10 mouse cellular contexts compared by ENCODE assay signal in genomic region chr11:109221209-109222007, GRCm38 (mm10).
DNase-seq lines count a peak whose midpoint lies in the region; ATAC-seq and TF ChIP-seq lines count a peak whose summit lies in the region.
"Had no signal": no experiment of that assay in that cellular context is flagged by ENCODE, and none has a peak within 500 bp of the region (broad histone marks: within the 10 kb centered on the region; RNA-seq: fewer than 3 reads in every experiment).

No protein-coding gene starts in this region.

- no peaks in the 10 kb centered on the region for H3K36me3 ChIP-seq in forebrain, postnatal 0 days (ENCODE audit: insufficient read depth)
- no peaks in the 10 kb centered on the region for H3K36me3 ChIP-seq in forebrain, embryonic 16.5 days (ENCODE audit: control insufficient read depth, insufficient read depth)
- no peaks in the 10 kb centered on the region for H3K36me3 ChIP-seq in limb, embryonic 14.5 days (ENCODE audit: control insufficient read depth, insufficient read depth, low read length)
- no peaks in the 10 kb centered on the region for H3K36me3 ChIP-seq in limb, embryonic 10.5 days
- H3K36me3 ChIP-seq in lung, postnatal 0 days (ENCODE audit: insufficient read depth, low read length): no peaks in the 10 kb centered on the region
- H3K36me3 ChIP-seq: G1E; limb, embryonic 15.5 days had no signal

- TF ChIP-seq POLR2A in limb, embryonic 14.5 days (IDR thresholded peaks at IDR 0.05; ENCODE audit: borderline replicate concordance, extremely low read depth, insufficient read depth, insufficient read length): no peak

- H3K4me2 ChIP-seq in forebrain, postnatal 0 days (ENCODE audit: low read depth): no peak overlapping the region
- H3K4me2 ChIP-seq in forebrain, embryonic 16.5 days (ENCODE audit: low read length): no peak overlapping the region
- H3K4me2 ChIP-seq in limb, embryonic 14.5 days (replicated peaks; ENCODE audit: low read depth, low read length, severe bottlenecking): no peak overlapping the region
- no peak overlapping the region for H3K4me2 ChIP-seq in lung, postnatal 0 days (replicated peaks; ENCODE audit: low read depth, low read length)
- H3K4me2 ChIP-seq: limb, embryonic 15.5 days had no signal

- TF ChIP-seq CTCF in forebrain, postnatal 0 days (IDR thresholded peaks at IDR 0.05; ENCODE audit: low read depth): peak; percentile 76
- peak; percentile 75 for TF ChIP-seq CTCF in lung, postnatal 0 days (IDR thresholded peaks at IDR 0.05)

- H3K4me1 ChIP-seq in forebrain, postnatal 0 days (ENCODE audit: insufficient read depth): 0 out of 2 replicates have a peak, but pooled peaks cover 9% of the 10 kb centered on the region
- peaks cover 5% of the 10 kb centered on the region; the same call in 1 of the 2 replicates for H3K4me1 ChIP-seq in forebrain, embryonic 16.5 days (replicated peaks; ENCODE audit: control insufficient read depth, insufficient read depth, low read length)
- 0 out of 2 replicates have a peak, but pooled peaks cover 3% of the 10 kb centered on the region for H3K4me1 ChIP-seq in limb, embryonic 14.5 days (ENCODE audit: control insufficient read depth, insufficient read depth, low read length)
- H3K4me1 ChIP-seq in limb, embryonic 10.5 days: peaks cover 20% of the 10 kb centered on the region
- H3K4me1 ChIP-seq in lung, postnatal 0 days (ENCODE audit: insufficient read depth, low read depth, low read length): no peaks in the 10 kb centered on the region

- TF ChIP-seq EP300 in lung, postnatal 0 days (IDR thresholded peaks at IDR 0.05): no peak

- no peaks in the 10 kb centered on the region for H3K27me3 ChIP-seq in forebrain, postnatal 0 days (ENCODE audit: insufficient read depth, low read length)
- H3K27me3 ChIP-seq in forebrain, embryonic 16.5 days (replicated peaks; ENCODE audit: control insufficient read depth, insufficient read depth, low read length): no peaks in the 10 kb centered on the region
- H3K27me3 ChIP-seq in limb, embryonic 14.5 days (ENCODE audit: control insufficient read depth, insufficient read depth, low read length): no peaks in the 10 kb centered on the region
- peaks cover 8% of the 10 kb centered on the region; the same call in 1 of the 2 replicates for H3K27me3 ChIP-seq in limb, embryonic 10.5 days (ENCODE audit: low read depth, poor library complexity, severe bottlenecking)
- no peaks in the 10 kb centered on the region for H3K27me3 ChIP-seq in lung, postnatal 0 days (replicated peaks; ENCODE audit: insufficient read depth, low read length)
- H3K27me3 ChIP-seq: limb, embryonic 15.5 days had no signal

- WGBS in forebrain, postnatal 0 days: 39% methylated on average over 4 of the region's 4 CpGs
- 42% methylated on average over 4 of the region's 4 CpGs for WGBS in forebrain, embryonic 16.5 days
- WGBS in limb, embryonic 14.5 days: 36% methylated on average over 4 of the region's 4 CpGs
- 44% methylated on average over 4 of the region's 4 CpGs for WGBS in limb, embryonic 10.5 days
- 54% methylated on average over 4 of the region's 4 CpGs for WGBS in lung, postnatal 0 days

- no peaks in the 10 kb centered on the region for H3K9me3 ChIP-seq in forebrain, postnatal 0 days (ENCODE audit: low read length)
- no peaks in the 10 kb centered on the region for H3K9me3 ChIP-seq in forebrain, embryonic 16.5 days (ENCODE audit: control insufficient read depth, low read length)
- H3K9me3 ChIP-seq in limb, embryonic 14.5 days (ENCODE audit: control insufficient read depth, low read length): no peaks in the 10 kb centered on the region
- H3K9me3 ChIP-seq in limb, embryonic 10.5 days (replicated peaks): no peaks in the 10 kb centered on the region
- H3K9me3 ChIP-seq in lung, postnatal 0 days (ENCODE audit: low read length): no peaks in the 10 kb centered on the region
- H3K9me3 ChIP-seq: limb, embryonic 15.5 days had no signal

- H3K4me3 ChIP-seq in forebrain, postnatal 0 days (ENCODE audit: low read depth, low read length): no peak overlapping the region
- H3K4me3 ChIP-seq in forebrain, embryonic 16.5 days (replicated peaks; ENCODE audit: low read length): no peak overlapping the region
- no peak overlapping the region for H3K4me3 ChIP-seq in limb, embryonic 14.5 days (replicated peaks; ENCODE audit: low read length)
- H3K4me3 ChIP-seq in limb, embryonic 10.5 days: no peak overlapping the region
- no peak overlapping the region for H3K4me3 ChIP-seq in lung, postnatal 0 days (ENCODE audit: low read depth, low read length)
- H3K4me3 ChIP-seq: limb, embryonic 15.5 days had no signal

- peak; percentile 53; the same call in 1 of the 2 replicates for ATAC-seq in forebrain, postnatal 0 days
- no peak for ATAC-seq in forebrain, embryonic 16.5 days
- no peak for ATAC-seq in limb, embryonic 14.5 days (ENCODE audit: low FRiP score, low read depth)
- ATAC-seq in lung, postnatal 0 days: peak; percentile 71

- no peak overlapping the region for H3K9ac ChIP-seq in forebrain, postnatal 0 days
- H3K9ac ChIP-seq in forebrain, embryonic 16.5 days (replicated peaks; ENCODE audit: low read depth, low read length): no peak overlapping the region
- H3K9ac ChIP-seq in limb, embryonic 14.5 days (ENCODE audit: low read depth, low read length, severe bottlenecking): no peak overlapping the region
- H3K9ac ChIP-seq in lung, postnatal 0 days (replicated peaks; ENCODE audit: low read depth): no peak overlapping the region
- H3K9ac ChIP-seq: limb, embryonic 15.5 days had no signal

- peak; percentile 52 for DNase-seq in forebrain, postnatal 0 days
- DNase-seq in limb, embryonic 14.5 days (ENCODE audit: low spot score): peak; percentile 48
- DNase-seq in limb, embryonic 10.5 days (ENCODE audit: low spot score): no peak
- peak; percentile 19 for DNase-seq in Muller cell, postnatal 12 days (ENCODE audit: inconsistent ontology term)
- peak; percentile 70 for DNase-seq in lung, postnatal 0 days (ENCODE audit: low spot score)
- no peak for DNase-seq in urinary bladder, postnatal 36 days (ENCODE audit: low spot score in 2 of 2)
- DNase-seq in gastrocnemius, postnatal 25 days: no peak

- no peak overlapping the region for H3K27ac ChIP-seq in forebrain, postnatal 0 days (ENCODE audit: low read depth, low read length)
- H3K27ac ChIP-seq in forebrain, embryonic 16.5 days (ENCODE audit: low read length): no peak overlapping the region
- no peak overlapping the region for H3K27ac ChIP-seq in limb, embryonic 14.5 days (replicated peaks; ENCODE audit: low read depth, low read length)
- no peak overlapping the region for H3K27ac ChIP-seq in limb, embryonic 10.5 days
- no peak overlapping the region for H3K27ac ChIP-seq in lung, postnatal 0 days (ENCODE audit: low read length)
- H3K27ac ChIP-seq: limb, embryonic 15.5 days had no signal

Comparison
In these comparisons a context has a peak if more than half of its experiments do, and no peak if none do; other contexts are left out.
1. ATAC-seq: peak in forebrain, postnatal 0 days (single experiment) and lung, postnatal 0 days (single experiment); none in forebrain, embryonic 16.5 days (single experiment) and limb, embryonic 14.5 days (single experiment).
2. DNase-seq: peak in forebrain, postnatal 0 days (single experiment), limb, embryonic 14.5 days (single experiment), Muller cell, postnatal 12 days (single experiment) and lung, postnatal 0 days (single experiment); none in limb, embryonic 10.5 days (single experiment), urinary bladder, postnatal 36 days (0 of 2) and gastrocnemius, postnatal 25 days (single experiment).